Mouse (Mus musculus): ENCODE results near the gene Bax. TPM values are rescaled to one million over a fixed set of nuclear protein-coding genes. Genes with fewer than 3 reads are reported as not detected.

Bax gene
- 124 and 139 TPM in 2 replicates for polyA plus RNA-seq (2015; fragmentation: Nextera tagmentation; extraction: Ambion mirVana)

GRCm38 (mm10) chr7:45466283-45467089 is at the start of gene Bax:
Gene Bax, minus strand, starts transcription at chr7:45466898.
- H3K36me3 ChIP-seq = peaks cover 41% of the 10 kb centered on the region
- peak within 1 kb of the TSS; percentile 93 for H3K9ac ChIP-seq
- H3K27ac ChIP-seq (replicated peaks) = peak within 1 kb of the TSS; percentile 65
- under 1% methylated on average over 58 of the region's 58 CpGs for WGBS
- peak; percentile 75 for ATAC-seq (ENCODE audit: extremely low read depth, insufficient number of reproducible peaks, low FRiP score, low TSS enrichment)
- peak within 1 kb of the TSS; percentile 90 for H3K4me2 ChIP-seq
- H3K9me3 ChIP-seq = no peaks in the 10 kb centered on the region
- H3K4me3 ChIP-seq = peak within 1 kb of the TSS; percentile 69
- peaks cover 27% of the 10 kb centered on the region for H3K4me1 ChIP-seq
- H3K27me3 ChIP-seq (replicated peaks) = no peaks in the 10 kb centered on the region

- peak; percentile 65; the same call in 1 of the 2 replicates for ATAC-seq (ENCODE audit: extremely low read depth, insufficient number of reproducible peaks, low FRiP score, low TSS enrichment)
- H3K9ac ChIP-seq = no peak overlapping the region; the same call in 1 of the 2 replicates
- 18% methylated on average over 16 of the region's 16 CpGs for WGBS
- H3K4me3 ChIP-seq = peak overlapping the region; percentile 24; the same call in 1 of the 2 replicates
- peak overlapping the region; percentile 13 for H3K27ac ChIP-seq (replicated peaks)
- peak overlapping the region; percentile 52 for H3K4me2 ChIP-seq
- no peaks in the 10 kb centered on the region for H3K27me3 ChIP-seq (replicated peaks)
- H3K9me3 ChIP-seq = no peaks in the 10 kb centered on the region
- no peaks in the 10 kb centered on the region for H3K36me3 ChIP-seq
- H3K4me1 ChIP-seq = peaks cover 16% of the 10 kb centered on the region
These were observed 48.7 kb upstream of the Bax start for GRCm38 (mm10) chr7:45515436-45515835.

DNA sequence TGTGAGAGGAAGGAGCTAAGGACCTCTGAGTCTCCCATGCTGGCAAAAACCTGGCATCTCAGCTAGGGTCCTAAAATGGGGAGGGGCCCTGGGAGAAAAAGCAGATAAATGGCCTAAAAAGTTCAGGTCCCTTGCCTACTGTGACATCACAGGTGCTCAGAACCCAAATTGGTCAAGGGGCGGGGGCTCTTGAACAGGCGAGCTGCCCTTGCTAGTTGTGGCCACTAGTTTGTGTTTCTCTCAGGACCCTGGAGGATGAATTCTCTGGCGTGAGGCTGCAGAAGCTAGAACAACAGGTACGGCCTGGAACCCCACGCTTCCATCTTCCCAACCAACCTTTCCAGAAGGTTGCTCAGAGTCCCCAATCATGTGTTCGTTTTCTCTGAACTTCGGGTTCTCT is 47.7 kb upstream of the Bax start:
- Histone ChIP-seq H3K9ac (no peak overlapping the region), H3K36me3 (no peaks in the 10 kb centered on the region), H3K4me1 (peaks cover 18% of the 10 kb centered on the region), H3K27me3 (replicated peaks) (no peaks in the 10 kb centered on the region), H3K27ac (replicated peaks) (no peak overlapping the region), H3K9me3 (no peaks in the 10 kb centered on the region), H3K4me2 (no peak overlapping the region), H3K4me3 (no peak overlapping the region)
- 84% methylated on average over 7 of the region's 7 CpGs for WGBS
- no peak for ATAC-seq (ENCODE audit: extremely low read depth, insufficient number of reproducible peaks, low FRiP score, low TSS enrichment)

DNA sequence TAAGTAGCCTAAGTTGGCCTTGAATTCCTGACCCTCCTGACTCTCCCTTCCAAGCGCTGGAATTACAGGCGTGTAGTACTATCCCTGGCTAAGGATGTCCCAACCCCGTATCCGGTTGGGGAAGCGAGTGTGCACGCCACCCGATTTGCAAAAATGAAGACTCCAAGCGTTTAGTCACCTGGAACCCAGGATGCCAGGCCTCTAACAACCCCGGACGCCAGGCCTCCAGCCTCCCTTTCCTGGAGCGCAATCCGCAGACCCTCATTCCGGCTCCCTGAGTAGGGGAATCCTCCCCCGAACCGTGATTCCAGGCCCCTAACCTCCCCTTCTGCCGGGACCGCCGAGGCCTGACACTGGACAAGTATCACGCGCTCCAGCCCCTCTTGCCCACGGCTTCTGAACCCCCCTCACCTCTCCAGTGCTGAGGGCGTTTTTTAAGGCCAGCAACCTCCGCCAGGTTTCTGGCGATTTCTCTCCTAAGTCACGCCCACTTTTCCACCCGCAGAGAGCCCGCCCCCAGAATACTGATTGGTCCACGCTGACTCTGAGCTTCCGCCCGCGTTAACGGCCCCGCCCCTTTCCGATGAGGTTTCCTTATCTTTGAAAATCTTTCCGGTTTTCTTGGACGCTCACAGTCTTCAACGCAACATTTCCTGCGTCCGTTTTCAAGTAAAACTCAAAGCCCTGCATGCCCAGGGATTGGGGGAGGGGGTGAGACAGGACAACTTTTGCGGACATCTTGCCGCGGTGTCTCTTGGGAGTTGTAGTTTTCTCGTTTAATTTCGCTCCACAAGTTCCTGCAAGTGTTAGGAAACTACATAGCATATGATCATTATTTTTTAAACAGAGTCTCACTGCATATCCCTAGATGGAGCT is 43.5 kb upstream of the Bax start, which contains the start of gene Nucb1:
TSS of gene Nucb1 (minus strand) at position 495 of the 876 bp plus-strand sequence.
- H3K4me3 ChIP-seq = peak within 1 kb of the TSS; percentile 90
- WGBS = under 1% methylated on average over 44 of the region's 44 CpGs

GRCm38 (mm10) chr7:45509181-45509882 is 42.6 kb upstream of the Bax start:
- ATAC-seq (ENCODE audit: extremely low read depth, insufficient number of reproducible peaks, low FRiP score, low TSS enrichment) = no peak
- H3K4me1 ChIP-seq = peaks cover 18% of the 10 kb centered on the region

More for the DNA sequence above, 43.5 kb upstream of the Bax start, which contains the start of gene Nucb1:
- ATAC-seq (ENCODE audit: extremely low read depth, insufficient number of reproducible peaks, low FRiP score, low TSS enrichment) = peak; percentile 76
- H3K9me3 ChIP-seq = no peaks in the 10 kb centered on the region
- H3K4me1 ChIP-seq = peaks cover 19% of the 10 kb centered on the region
- H3K4me2 ChIP-seq = peak within 1 kb of the TSS; percentile 96
- H3K36me3 ChIP-seq = peaks cover 29% of the 10 kb centered on the region
- peak within 1 kb of the TSS; percentile 95 for H3K9ac ChIP-seq
- H3K27ac ChIP-seq (replicated peaks) = peak within 1 kb of the TSS; percentile 90
- H3K27me3 ChIP-seq (replicated peaks) = no peaks in the 10 kb centered on the region

DNA sequence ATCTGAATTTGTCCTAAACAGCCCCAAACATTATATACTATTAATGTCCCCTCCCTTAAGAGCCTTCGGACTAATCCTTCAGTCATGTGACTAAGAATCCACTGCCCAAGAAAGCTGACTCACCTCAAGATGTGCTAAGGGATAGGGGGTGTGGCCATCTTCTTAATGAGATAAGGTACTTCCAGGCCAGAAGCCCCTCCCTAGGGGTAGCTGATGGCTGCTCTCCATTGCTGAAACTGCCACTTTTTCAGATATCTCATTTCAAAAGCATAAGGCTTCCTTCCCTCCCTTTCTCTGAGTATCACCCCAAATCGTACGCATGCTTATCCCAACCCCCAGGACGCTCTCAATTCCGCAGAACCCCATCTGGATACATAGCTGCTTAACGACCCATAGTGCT is 41.9 kb upstream of the Bax start:
- peak overlapping the region; percentile 96 for H3K4me2 ChIP-seq
- peak overlapping the region; percentile 90 for H3K27ac ChIP-seq (replicated peaks)
- no peaks in the 10 kb centered on the region for H3K27me3 ChIP-seq (replicated peaks)
- peak; percentile 57; the same call in 1 of the 2 replicates for ATAC-seq (ENCODE audit: extremely low read depth, insufficient number of reproducible peaks, low FRiP score, low TSS enrichment)
- peak overlapping the region; percentile 95 for H3K9ac ChIP-seq
- peaks cover 41% of the 10 kb centered on the region for H3K36me3 ChIP-seq
- H3K4me3 ChIP-seq = peak overlapping the region; percentile 90
- WGBS = 73% methylated on average over 6 of the region's 6 CpGs
- peaks cover 18% of the 10 kb centered on the region for H3K4me1 ChIP-seq
- H3K9me3 ChIP-seq = no peaks in the 10 kb centered on the region

More at GRCm38 (mm10) chr7:45509181-45509882, 42.6 kb upstream of the Bax start:
- peak overlapping the region; percentile 95 for H3K9ac ChIP-seq
- H3K9me3 ChIP-seq = no peaks in the 10 kb centered on the region
- peak overlapping the region; percentile 90 for H3K4me3 ChIP-seq
- peak overlapping the region; percentile 90 for H3K27ac ChIP-seq (replicated peaks)
- WGBS = 29% methylated on average over 19 of the region's 19 CpGs
- peak overlapping the region; percentile 96 for H3K4me2 ChIP-seq
- H3K27me3 ChIP-seq (replicated peaks) = no peaks in the 10 kb centered on the region
- H3K36me3 ChIP-seq = peaks cover 35% of the 10 kb centered on the region

DNA sequence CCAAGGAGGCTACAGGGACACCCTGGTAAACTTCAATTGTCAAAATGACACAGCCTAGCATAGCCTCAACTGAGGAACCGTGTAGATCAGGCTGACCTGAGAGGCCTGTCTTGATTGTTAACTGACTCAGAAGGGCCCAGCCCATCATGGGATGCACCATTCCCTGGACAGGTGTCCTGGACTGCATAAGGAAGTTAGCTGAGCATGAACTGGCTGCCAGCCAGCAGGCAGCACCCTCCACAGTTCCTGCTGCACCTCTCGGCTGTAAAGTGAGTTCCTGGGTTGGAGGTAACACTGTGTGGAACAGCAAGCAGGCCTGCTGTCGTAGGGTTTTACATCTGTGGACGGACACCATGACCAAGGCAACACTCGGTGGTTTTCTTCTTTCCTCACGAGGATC is 40.9 kb upstream of the Bax start:
- H3K4me3 ChIP-seq = no peak overlapping the region
- H3K9me3 ChIP-seq = no peaks in the 10 kb centered on the region
- H3K36me3 ChIP-seq = peaks cover 49% of the 10 kb centered on the region
- no peak overlapping the region for H3K9ac ChIP-seq
- peaks cover 18% of the 10 kb centered on the region for H3K4me1 ChIP-seq
- no peak for ATAC-seq (ENCODE audit: extremely low read depth, insufficient number of reproducible peaks, low FRiP score, low TSS enrichment)
- WGBS = 86% methylated on average over 6 of the region's 6 CpGs
- H3K27me3 ChIP-seq (replicated peaks) = no peaks in the 10 kb centered on the region
- no peak overlapping the region for H3K27ac ChIP-seq (replicated peaks)
- H3K4me2 ChIP-seq = peak overlapping the region; percentile 96; the same call in 1 of the 2 replicates

DNA sequence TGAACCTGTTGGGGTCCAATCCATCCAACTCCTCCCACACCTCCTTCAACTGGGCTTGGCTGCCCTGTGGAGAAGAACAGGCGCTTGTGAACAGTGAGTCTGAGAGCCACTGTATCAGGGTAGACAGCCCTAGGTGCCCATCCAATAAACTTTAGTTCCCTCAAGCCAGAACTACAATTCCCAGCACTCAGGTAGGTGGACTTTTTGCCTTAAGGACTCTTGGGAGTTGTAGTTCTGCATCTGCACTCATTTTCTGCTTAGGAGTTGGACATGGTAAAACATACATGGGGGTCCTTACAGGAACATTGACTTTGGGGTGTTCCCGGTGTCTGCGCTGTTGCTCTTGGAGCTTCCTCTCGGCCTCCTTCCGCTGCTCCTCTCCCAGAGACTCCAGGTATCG is 31.7 kb upstream of the Bax start:
- 92% methylated on average over 6 of the region's 6 CpGs for WGBS
- H3K27me3 ChIP-seq (replicated peaks) = no peaks in the 10 kb centered on the region
- no peak overlapping the region for H3K9ac ChIP-seq
- peaks cover 97% of the 10 kb centered on the region for H3K36me3 ChIP-seq
- H3K4me1 ChIP-seq = peaks cover 5% of the 10 kb centered on the region
- H3K27ac ChIP-seq (replicated peaks) = no peak overlapping the region
- no peak overlapping the region for H3K4me2 ChIP-seq
- ATAC-seq (ENCODE audit: extremely low read depth, insufficient number of reproducible peaks, low FRiP score, low TSS enrichment) = no peak
- no peaks in the 10 kb centered on the region for H3K9me3 ChIP-seq
- H3K4me3 ChIP-seq = no peak overlapping the region

GRCm38 (mm10) chr7:45494548-45494947 is 27.9 kb upstream of the Bax start:
- no peak for ATAC-seq (ENCODE audit: extremely low read depth, insufficient number of reproducible peaks, low FRiP score, low TSS enrichment)
- Histone ChIP-seq H3K27ac (replicated peaks) (no peak overlapping the region), H3K4me3 (no peak overlapping the region), H3K9me3 (no peaks in the 10 kb centered on the region), H3K27me3 (replicated peaks) (no peaks in the 10 kb centered on the region), H3K36me3 (peaks cover 76% of the 10 kb centered on the region), H3K4me1 (peaks cover 15% of the 10 kb centered on the region), H3K4me2 (no peak overlapping the region), H3K9ac (no peak overlapping the region)
- 82% methylated on average over 9 of the region's 9 CpGs for WGBS

GRCm38 (mm10) chr7:45492951-45493350 is 26.3 kb upstream of the Bax start:
- Histone ChIP-seq H3K4me3 (no peak overlapping the region), H3K36me3 (peaks cover 60% of the 10 kb centered on the region), H3K4me2 (no peak overlapping the region), H3K27ac (replicated peaks) (no peak overlapping the region), H3K27me3 (replicated peaks) (no peaks in the 10 kb centered on the region), H3K4me1 (peaks cover 28% of the 10 kb centered on the region), H3K9me3 (no peaks in the 10 kb centered on the region), H3K9ac (no peak overlapping the region)
- 87% methylated on average over 5 of the region's 5 CpGs for WGBS
- ATAC-seq (ENCODE audit: extremely low read depth, insufficient number of reproducible peaks, low FRiP score, low TSS enrichment) = no peak

All from heart, embryonic 13.5 days (tissue).